Mouse (Mus musculus) left cerebral cortex, adult 8-10 months (tissue): Measurements from ENCODE around the gene Gm17617. TPM values are rescaled to one million over a fixed set of nuclear protein-coding genes. Genes with fewer than 3 reads are reported as not detected.

Source experiments
- DNase-seq, 2 experiments: peaks; one replicate each; pipeline ENCODE4 v3.0.0; 2022; ENCODE audit warnings: low spot score in 2 of 2
- total RNA-seq, 4 experiments: library from RNA; stranded (reverse); gene quantifications; 2 replicates each; pipeline ENCODE4 v1.2.4; 2022

Gm17617 gene
- not detected for total RNA-seq

- no peak for DNase-seq
Measured at GRCm38 (mm10) chr13:55133448-55133847, at the start of gene Gm17617. Gene Gm17617, minus strand, starts transcription at chr13:55133548.

GRCm38 (mm10) chr13:55182173-55182894 is 49.0 kb upstream of the Gm17617 start:
- DNase-seq = peak; percentile 59 to 62

GRCm38 (mm10) chr13:55181786-55182172 is 48.4 kb upstream of the Gm17617 start:
- no peak for DNase-seq

- DNase-seq = no peak
Measured at GRCm38 (mm10) chr13:55179591-55179990, 46.2 kb upstream of the Gm17617 start.

- DNase-seq = peak in 1 of 2 experiments; percentile 64
Measured at GRCm38 (mm10) chr13:55178556-55178955, 45.2 kb upstream of the Gm17617 start.

GRCm38 (mm10) chr13:55177903-55178496 is 44.7 kb upstream of the Gm17617 start:
- no peak for DNase-seq

- DNase-seq = no peak
Measured at GRCm38 (mm10) chr13:55176265-55176664, 42.9 kb upstream of the Gm17617 start.

- DNase-seq = no peak
Measured at GRCm38 (mm10) chr13:55174347-55174746, 41.0 kb upstream of the Gm17617 start.

- DNase-seq = no peak
Measured at GRCm38 (mm10) chr13:55172336-55172770, 39.0 kb upstream of the Gm17617 start.

- no peak for DNase-seq
Measured at GRCm38 (mm10) chr13:55171517-55172335, 38.4 kb upstream of the Gm17617 start.

GRCm38 (mm10) chr13:55168958-55169369 is 35.6 kb upstream of the Gm17617 start:
- no peak for DNase-seq

GRCm38 (mm10) chr13:55168255-55168654 is 34.9 kb upstream of the Gm17617 start:
- no peak for DNase-seq

GRCm38 (mm10) chr13:55167798-55168197 is 34.5 kb upstream of the Gm17617 start:
- no peak for DNase-seq

GRCm38 (mm10) chr13:55166806-55167725 is 33.7 kb upstream of the Gm17617 start:
- no peak for DNase-seq

- no peak for DNase-seq
Measured at GRCm38 (mm10) chr13:55165831-55166339, 32.5 kb upstream of the Gm17617 start.

GRCm38 (mm10) chr13:55163553-55163952 is 30.2 kb upstream of the Gm17617 start:
- DNase-seq = no peak

GRCm38 (mm10) chr13:55162365-55162764 is 29.0 kb upstream of the Gm17617 start:
- DNase-seq = no peak

GRCm38 (mm10) chr13:55153951-55154350 is 20.6 kb upstream of the Gm17617 start:
- DNase-seq = no peak

- DNase-seq = no peak
Measured at GRCm38 (mm10) chr13:55152621-55153415, 19.5 kb upstream of the Gm17617 start, which contains the start of gene Fgfr4. Gene Fgfr4, plus strand, starts transcription at chr13:55152640.

- DNase-seq = no peak
Measured at GRCm38 (mm10) chr13:55140271-55140670, 6.9 kb upstream of the Gm17617 start.
